Mouse (Mus musculus): Measurements from ENCODE around the gene Dnttip1.

DNA sequence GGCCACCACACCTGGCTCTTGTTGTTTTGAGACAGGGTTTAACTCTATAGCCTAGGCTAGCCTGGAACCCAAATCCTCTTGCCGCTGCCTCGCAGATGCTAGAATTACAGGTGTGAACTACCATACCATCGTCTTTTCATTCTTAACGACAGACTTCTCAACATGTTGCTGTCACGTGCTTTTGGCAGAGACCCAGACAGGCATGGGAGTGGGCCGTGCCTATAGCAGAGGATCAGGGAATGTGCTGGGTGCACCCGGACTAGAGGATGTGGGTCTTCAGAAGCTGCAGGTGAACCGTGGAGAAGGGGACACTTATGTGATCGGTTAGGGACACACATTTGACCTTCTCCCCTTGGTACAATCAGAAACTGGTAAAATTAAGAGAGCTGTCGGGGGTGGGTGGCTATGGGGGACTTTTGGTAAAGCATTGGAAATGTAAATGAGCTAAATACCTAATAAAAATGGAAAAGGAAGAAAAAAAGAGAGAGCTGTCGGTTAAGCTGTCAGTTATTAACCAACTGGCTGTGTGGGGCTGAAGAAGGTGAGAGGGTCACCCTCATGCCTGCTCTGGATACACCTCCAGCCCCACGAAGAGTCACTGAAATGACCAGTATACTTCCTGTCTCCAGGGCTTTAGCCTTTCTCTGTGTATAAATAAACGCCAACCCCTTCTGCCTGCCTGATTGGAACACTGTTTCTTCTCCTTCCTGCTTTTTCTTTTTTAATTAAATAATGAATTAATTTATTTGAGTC lies 54.6 kb downstream of the Dnttip1 start:
- TF ChIP-seq CTCF (IDR thresholded peaks at IDR 0.05; ENCODE audit: control insufficient read depth, insufficient read depth, insufficient read length), result no peak
- no peak for TF ChIP-seq MAX (IDR thresholded peaks at IDR 0.05)
